Mouse (Mus musculus) brain, embryonic 14.5 days (tissue): Measurements from ENCODE around the gene Vipr2. TPM values are rescaled to one million over a fixed set of nuclear protein-coding genes. Genes with fewer than 3 reads are reported as not detected.

Experiments
- DNase-seq: peaks from one replicate; pipeline ENCODE4 v3.0.0-alpha.2; 2011; ENCODE audit warnings: low read depth
- CTCF ChIP-seq: fragments of 200-500 bp; IDR thresholded peaks from 2 replicates; pipeline ENCODE4 v1.5.1; 2012; ENCODE audit warnings: inconsistent platforms, mild to moderate bottlenecking, moderate library complexity, borderline replicate concordance; ENCODE audit not compliant: insufficient read depth, insufficient read length; ENCODE audit errors: extremely low read depth
- POLR2A ChIP-seq: fragments of 200-500 bp; IDR thresholded peaks from 2 replicates; pipeline ENCODE4 v1.6.1; 2012; ENCODE audit warnings: mild to moderate bottlenecking, inconsistent platforms, borderline replicate concordance; ENCODE audit not compliant: poor library complexity, insufficient read depth, insufficient read length, severe bottlenecking; ENCODE audit errors: extremely low read depth
- polyA plus RNA-seq: library from polyadenylated mRNA; depleted of rRNA; stranded (reverse); fragments of >200 nt; gene quantifications from 2 replicates; pipeline ENCODE4 v1.2.3, GENCODE M21; 2012

Gene Vipr2
- polyA plus RNA-seq, 1 experiment, result 2.1 TPM

DNA sequence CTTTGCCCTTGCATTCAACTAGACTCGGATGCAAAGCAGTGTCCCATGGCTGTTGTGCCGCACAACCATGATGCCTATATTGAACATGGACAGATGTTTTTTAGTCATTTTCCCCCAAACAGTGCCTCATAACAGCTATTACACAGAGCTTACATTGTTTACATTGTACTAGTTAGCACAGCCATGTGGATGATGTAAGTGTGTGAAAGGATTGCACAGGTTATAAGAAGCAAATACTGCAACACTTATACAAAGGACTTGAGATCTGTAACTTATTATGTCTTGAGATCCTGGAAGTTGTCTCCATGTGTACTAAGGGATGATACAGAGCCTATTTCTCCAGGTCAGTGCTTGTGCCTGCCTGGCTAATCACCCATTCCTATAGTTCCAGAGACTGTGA lies 24.4 kb downstream of the Vipr2 start:
- TF ChIP-seq CTCF (no peak), POLR2A (no peak)
- no peak for DNase-seq

DNA sequence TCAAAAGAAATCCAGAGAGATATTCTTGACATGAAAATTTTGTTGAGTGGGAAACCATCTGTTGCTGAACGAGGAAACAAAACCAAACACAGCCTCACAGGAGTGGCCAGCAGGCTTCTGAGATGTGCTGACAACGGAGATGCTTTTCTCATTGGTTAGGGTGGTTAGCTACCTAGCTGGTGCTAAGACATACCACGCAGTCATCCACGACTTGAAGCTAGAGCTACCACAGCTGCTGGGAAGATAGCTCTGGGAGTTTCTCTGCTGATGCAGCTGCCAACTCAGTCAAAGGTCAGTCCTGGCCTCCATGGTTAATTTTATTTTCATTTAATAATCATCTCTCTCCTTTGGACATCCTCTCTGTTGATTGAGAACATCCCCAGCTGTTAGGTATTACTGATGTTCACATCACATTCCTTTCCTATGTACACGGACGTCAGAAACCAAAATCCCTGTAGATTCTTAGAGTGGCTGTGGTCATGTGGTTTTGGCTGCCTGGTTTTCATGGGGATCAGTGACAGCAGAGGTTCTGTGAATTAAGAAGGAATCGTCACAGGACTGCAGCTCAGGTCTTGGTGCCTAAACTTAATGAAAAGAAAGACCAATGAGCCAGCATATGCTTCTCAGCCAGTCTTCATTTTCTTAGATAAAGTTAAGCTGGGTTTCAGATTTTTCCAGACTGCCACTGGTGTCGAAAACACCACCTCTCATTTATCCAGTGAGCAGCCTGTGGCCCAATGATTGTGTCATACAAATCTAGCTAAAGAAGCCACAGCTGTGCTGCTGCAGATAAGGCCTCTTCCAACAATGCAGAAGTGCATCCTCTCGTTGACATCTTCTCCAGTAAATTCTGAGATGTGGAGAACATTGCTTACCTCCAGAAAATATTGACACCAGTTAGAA lies 32.2 kb downstream of the Vipr2 start:
- no peak for DNase-seq
- TF ChIP-seq CTCF (no peak), POLR2A (no peak)

GRCm38 (mm10) chr12:116111007-116111694 lies 33.6 kb downstream of the Vipr2 start:
- no peak for TF ChIP-seq POLR2A
- TF ChIP-seq CTCF, result no peak
- no peak for DNase-seq

- DNase-seq, result no peak
- TF ChIP-seq CTCF, result no peak
- TF ChIP-seq POLR2A, result no peak
Measured at GRCm38 (mm10) chr12:116115781-116116180, 38.3 kb downstream of the Vipr2 start.

GRCm38 (mm10) chr12:116116455-116116854 lies 38.9 kb downstream of the Vipr2 start:
- TF ChIP-seq CTCF (no peak), POLR2A (no peak)
- no peak for DNase-seq

GRCm38 (mm10) chr12:116117352-116117929 lies 39.9 kb downstream of the Vipr2 start:
- TF ChIP-seq CTCF (no peak), POLR2A (no peak)
- DNase-seq, result no peak

- TF ChIP-seq CTCF (no peak), POLR2A (no peak)
- no peak for DNase-seq
Measured at GRCm38 (mm10) chr12:116119001-116119400, 41.5 kb downstream of the Vipr2 start.

DNA sequence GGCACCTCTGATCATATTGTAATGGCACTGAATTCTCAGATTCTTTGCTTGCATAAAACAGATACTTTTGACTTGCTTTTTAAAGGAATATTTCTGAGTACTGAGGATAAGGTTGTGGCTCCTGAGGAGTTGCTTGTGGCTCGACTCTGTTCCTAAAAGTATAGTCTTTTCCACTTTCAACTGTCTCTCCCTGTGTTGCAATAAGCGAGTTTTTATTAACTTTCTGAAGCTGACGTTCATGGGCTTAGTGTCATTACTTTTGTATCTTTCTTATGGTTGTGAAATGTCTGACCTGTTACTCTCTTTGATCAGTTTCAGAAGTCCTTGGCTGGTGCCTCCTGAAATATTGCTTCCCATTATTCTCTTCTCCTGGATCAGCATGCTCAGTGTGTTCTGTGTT lies 46.3 kb downstream of the Vipr2 start:
- TF ChIP-seq CTCF, result no peak
- TF ChIP-seq POLR2A, result no peak
- DNase-seq, result no peak

- DNase-seq, result no peak
- TF ChIP-seq CTCF (no peak), POLR2A (no peak)
Measured at GRCm38 (mm10) chr12:116130936-116131335, 53.4 kb downstream of the Vipr2 start.

DNA sequence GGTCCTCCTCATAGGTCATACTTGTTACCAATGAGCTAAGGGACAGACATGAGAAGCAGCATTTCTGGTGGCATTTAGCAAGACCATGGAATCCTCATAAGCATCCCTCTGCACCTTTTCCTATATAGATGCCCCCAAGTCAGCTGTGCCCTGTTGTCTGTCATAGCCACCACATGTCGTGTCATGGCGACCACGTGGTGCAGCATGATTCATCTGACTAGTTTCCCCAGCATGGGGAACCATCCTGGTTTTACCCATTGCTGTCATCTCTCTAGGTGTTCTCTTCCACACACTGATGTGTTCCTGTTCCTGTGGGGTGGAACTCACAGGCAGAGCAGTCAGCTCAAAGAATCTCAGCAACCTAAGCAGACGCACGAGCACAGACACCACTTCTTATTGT lies 55.4 kb downstream of the Vipr2 start:
- TF ChIP-seq CTCF (no peak), POLR2A (no peak)

GRCm38 (mm10) chr12:116135906-116136305 lies 58.4 kb downstream of the Vipr2 start:
- no peak for DNase-seq
- no peak for TF ChIP-seq CTCF
- TF ChIP-seq POLR2A, result no peak

More for the DNA sequence above, 55.4 kb downstream of the Vipr2 start:
- DNase-seq, result no peak

DNA sequence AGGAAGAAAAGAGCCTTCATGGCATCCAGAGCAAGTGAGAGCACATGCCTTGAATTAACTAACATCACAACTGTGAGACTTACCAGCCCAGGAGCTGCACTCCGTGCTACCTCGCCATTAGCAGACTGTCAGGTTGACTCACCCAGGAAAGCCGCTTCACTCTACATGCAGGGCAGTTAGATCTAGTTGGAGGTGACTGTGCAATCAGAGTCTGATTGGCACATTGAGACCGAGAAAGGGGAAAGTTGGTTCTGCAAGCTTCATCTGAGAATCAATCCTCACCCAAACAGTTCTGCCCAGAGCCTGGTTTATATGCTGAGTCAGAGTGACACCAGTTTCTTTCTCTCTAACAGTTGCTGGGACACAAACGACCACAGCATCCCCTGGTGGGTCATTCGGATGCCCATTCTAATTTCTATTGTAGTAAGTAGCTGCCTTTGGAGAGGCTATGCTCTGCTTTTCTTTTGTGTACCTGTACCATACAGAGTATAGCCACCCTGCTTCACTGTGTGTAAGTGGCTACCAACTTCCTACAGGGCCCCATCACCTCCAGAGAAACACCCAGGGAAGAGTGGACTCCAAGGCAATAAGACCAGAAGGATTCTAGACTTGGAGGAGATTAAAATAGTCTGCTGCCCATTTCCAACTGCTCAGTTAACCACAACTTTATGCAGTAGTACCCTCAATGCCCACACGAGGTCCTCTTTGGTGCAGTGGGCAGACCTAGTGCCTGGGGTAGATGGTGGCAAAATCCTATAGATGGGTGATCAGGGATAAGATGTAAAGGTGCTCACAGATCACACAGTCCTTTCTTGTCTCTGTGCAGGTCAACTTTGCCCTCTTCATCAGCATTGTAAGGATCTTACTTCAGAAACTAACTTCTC lies 61.0 kb downstream of the Vipr2 start:
- TF ChIP-seq CTCF (peak; percentile 23; the same call in 1 of the 2 replicates), POLR2A (no peak)
- DNase-seq, result no peak
